Mouse (Mus musculus) retina, embryonic 14.5 days (tissue): ENCODE measurements at regions not wholly inside any gene's neighbourhood (a gene's known extent, or its start where the extent isn't known, plus 50 kb on each side); places are given as distances from the start of the nearest gene placed in this dataset.
A peak's percentile ranks its signal among the peaks of the same experiment; 100 is the strongest.

Experiments used
- DNase-seq: peaks from one replicate; pipeline ENCODE4 v3.0.0-alpha.2; 2015; ENCODE audit warnings: low spot score

GRCm38 (mm10) chr15:61408621-61409020, 485.8 kb upstream of the A1bg start:
- no peak for DNase-seq

DNA sequence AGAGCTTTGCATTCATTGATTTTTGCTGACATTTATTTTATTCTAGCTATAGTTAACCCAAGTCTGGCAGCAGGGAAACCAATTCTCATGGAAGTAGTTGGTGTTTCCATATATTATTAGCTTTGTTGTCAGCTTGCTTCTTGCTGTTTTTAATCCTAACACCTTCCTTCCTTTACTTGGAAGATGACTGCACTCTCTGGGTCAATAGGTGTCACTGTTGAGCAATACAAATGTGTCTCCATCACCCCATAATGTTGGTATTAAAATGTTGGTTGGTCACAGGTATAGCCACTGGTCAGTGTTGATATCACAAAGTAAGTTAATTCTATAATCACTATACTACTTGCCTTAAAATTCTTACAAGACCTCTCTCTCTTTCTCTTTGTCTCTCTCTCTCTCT, 477.9 kb upstream of the A1bg start:
- peak; percentile 13 for DNase-seq

DNA sequence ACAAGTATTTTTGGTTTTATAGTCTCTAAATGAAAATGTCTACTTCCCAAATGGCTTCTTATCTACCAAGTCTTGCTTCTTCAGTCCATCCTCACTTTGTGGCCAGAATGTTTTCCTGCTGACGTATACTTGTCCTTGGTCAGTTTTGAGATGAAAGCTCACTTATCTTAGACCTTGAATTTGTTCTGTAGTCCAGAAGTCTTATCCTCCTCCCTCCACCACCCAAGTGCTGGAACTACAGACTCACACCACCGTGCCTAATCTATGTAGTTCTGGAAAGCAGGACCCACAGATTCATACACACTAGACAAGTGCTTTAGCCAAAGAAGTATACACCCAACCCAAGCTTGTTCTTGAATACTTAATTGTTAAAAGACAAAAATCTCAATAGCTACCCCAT, 477.2 kb upstream of the A1bg start:
- no peak for DNase-seq

DNA sequence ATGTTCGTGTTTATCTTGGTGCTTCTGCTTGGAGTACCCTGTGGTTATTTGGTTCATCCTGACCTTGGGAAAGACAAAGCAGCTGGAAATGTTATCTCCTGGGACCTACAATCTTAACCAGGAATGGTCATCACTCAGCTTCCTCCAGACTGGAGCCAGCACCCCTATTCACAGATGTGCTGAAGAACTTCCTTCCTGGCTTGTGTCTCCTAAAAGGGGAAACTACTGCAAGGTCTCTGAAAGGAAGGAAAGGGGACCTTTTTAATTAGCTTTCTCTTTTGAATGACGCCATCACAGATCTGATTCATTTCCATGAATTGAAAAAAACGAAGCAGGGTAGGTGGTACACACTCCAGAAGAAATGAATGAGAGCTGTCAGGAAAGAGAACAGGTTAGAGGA, 476.0 kb upstream of the A1bg start:
- DNase-seq, result no peak

GRCm38 (mm10) chr15:61397061-61397460, 474.2 kb upstream of the A1bg start:
- DNase-seq, result no peak

- DNase-seq, result peak; percentile 60
Observed at GRCm38 (mm10) chr15:61395296-61395826, 472.5 kb upstream of the A1bg start.

DNA sequence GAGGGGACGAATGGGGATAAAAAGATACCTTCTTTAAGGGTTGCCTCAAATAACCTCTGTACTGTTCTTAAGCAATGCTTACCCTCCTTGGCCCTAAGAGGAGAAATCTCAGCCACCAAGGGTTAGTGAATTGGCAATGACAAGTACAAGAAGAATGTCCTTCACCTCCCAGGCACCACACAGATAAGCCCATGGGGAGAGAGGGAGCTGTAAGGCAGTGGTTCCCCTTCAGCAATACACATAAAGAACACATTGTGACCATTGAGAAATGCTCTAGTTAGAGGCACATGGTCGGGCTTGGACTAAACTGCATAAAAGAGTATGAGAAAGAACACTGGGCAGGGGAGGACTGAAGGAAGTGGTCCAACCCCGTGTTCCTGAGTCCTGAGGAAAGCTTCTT, 457.9 kb upstream of the A1bg start:
- no peak for DNase-seq

- DNase-seq, result no peak
Observed at GRCm38 (mm10) chr15:61366276-61366675, 443.5 kb upstream of the A1bg start.

GRCm38 (mm10) chr15:61365511-61365910, 442.7 kb upstream of the A1bg start:
- no peak for DNase-seq

GRCm38 (mm10) chr15:61364461-61364860, 441.6 kb upstream of the A1bg start:
- DNase-seq, result no peak

GRCm38 (mm10) chr15:61361254-61361653, 438.4 kb upstream of the A1bg start:
- no peak for DNase-seq

GRCm38 (mm10) chr15:61355344-61355743, 432.5 kb upstream of the A1bg start:
- no peak for DNase-seq

DNA sequence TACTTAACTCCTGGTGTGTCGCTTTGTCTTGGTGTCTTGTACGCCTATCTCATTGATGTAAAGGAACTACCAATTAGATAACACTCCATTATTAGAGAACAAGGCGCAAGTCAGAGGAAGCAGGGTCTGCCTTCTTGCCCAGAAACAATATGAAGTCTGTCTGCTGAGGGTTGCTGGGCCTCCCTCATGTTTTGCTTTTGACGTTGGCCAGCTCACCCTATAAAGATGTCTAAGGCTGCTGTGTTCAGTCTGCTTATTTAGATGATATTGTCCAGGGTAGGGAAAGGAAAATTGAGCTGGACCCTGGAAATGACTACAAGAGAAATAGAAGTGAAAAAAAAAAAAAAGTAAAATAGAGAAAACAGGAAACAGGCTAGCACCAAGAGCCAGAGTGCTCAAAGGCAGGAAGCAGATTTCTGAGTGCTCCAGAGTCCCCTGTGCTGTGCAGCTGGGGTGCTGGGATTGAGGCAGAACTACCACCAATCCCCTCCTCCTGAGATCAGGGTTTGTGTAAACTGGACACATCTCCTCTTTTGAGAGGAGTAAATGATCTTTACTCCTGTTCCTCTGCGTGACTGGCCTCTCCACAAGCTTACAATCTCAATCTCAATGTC, 429.0 kb upstream of the A1bg start:
- no peak for DNase-seq

GRCm38 (mm10) chr15:61345101-61345500, 422.3 kb upstream of the A1bg start:
- no peak for DNase-seq

GRCm38 (mm10) chr15:61342618-61343017, 419.8 kb upstream of the A1bg start:
- DNase-seq, result no peak

GRCm38 (mm10) chr15:61327925-61328324, 405.1 kb upstream of the A1bg start:
- no peak for DNase-seq

DNA sequence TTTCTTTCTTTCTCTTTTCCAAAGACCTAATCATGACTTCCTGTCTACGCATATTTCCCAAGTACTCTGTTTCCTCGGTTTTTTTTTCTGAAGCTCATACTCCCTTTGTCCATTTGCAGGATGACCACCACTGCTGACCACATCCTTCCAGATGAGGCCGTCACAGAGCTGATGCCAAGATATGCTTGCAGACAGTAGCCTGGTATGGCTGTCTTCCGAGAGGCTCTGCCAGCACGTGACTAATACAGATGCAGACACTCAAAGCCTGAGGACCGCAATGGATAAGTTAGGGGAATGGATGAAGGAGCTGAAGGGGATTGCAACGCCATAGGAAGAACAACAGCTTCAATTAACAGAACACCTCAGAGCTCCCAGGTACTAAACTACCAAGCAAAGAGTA, 399.4 kb upstream of the A1bg start:
- no peak for DNase-seq

DNA sequence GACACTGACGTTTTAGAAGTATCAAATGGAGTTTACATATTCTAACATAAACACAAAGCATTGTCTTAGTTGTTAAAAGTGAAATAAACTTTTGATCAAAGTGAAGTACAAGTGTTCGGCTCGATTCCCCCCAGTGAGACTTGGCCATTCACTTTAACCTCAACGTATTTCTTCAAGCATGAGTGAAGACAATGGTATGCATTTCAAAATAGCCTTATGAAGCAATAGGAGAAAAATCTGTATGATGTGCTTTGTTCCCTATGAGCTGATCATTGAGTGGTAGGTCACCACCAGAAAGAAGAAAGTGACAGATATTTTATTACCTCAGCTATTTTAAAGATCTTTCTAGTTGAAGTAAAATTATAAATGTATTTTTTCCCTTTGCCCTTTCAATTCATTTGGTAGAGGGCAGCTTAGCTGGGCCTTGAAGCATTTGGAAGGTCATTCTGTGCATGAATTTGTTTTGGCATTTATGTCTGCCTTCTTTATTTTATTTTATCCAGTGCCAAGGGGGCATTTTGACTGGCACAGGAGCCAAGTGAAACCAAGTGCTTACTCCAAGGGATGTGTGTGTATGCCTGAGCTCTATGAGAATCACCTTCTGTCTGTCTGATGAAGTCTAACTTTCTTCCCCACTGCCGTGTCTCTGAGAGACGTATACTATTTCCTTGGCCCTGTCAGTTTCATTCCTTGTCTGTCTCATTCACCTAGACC, 386.8 kb upstream of the A1bg start:
- DNase-seq, result no peak

DNA sequence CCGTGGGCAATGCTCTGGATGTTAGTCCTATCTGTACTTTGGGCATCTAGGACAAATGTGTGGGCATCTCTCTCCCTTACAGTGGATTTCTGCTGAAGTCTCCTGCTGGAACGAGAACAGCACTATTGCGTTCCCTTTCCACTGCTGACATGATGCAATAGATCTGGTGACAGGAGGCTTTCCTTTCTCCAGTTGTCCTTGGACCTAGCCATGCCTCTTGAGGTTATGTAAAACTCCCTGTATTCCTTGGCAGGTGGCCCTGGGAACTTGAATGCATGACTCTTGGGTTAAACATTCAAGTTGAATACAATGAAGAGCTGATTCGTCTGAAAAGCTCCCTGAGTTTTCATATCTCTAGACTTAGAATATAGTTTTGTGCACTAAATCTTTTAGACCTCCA, 386.1 kb upstream of the A1bg start:
- no peak for DNase-seq

DNA sequence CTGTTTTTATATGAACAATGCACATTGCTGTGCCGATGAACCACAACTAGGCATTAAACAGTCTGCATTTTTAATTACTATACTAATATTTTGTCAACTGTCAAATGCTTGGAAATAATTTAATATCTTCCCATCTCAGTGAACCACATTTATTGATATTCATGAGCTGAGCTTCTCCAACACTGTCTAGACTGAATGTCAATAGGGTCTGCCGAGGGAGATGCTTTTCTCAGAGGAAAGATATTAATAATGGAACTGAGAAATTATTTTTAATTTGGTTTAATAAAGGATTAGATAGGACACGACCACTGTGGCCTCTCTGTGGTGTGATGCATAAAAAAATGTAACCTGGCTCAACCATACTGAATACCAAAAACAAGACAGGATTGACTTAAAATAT, 381.7 kb upstream of the A1bg start:
- DNase-seq, result no peak

GRCm38 (mm10) chr15:61299796-61300195, 377.0 kb upstream of the A1bg start:
- no peak for DNase-seq

DNA sequence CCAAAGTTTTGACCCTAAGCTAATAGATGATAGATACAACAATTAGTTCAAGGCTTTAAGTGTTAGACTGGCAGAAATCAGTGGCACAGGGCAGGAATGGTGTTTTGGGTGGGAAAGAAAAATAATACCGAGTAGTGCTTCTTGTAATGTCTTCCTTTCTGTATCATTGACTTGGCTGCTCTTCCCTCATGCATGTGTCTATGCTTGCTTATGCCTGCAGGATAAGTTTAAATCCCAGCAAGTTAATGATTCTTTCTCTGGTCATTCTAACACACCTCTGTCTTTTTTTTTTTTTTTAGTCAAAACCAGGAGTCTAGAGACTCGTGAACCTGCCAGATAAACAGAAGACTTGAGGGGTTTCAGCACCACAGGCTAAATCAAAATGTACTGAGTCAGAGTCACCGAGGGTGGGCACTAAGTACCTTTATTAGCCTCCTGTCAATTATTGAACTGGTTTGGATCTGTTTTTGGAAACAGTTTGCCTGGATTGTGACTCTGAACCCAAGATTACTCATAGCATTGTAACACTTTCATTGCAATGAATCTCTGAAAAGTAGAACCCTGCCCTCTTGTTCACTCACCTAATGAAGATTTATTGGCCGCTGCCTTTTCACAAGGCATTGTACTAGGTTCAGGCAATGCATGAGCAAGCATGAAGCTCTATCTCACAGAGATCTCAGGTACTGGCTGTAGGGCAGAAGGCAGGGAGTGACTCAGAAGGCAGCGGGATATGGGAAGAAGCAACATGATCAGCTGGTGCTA, 374.8 kb upstream of the A1bg start:
- no peak for DNase-seq

- DNase-seq, result no peak
Observed at GRCm38 (mm10) chr15:61294616-61295015, 371.8 kb upstream of the A1bg start.
